Mouse (Mus musculus) G1E (cell line): ENCODE data around the gene Carmil1.

Source experiments
- CTCF ChIP-seq: IDR thresholded peaks from 2 replicates; pipeline ENCODE4 v1.5.1; 2012; ENCODE audit warnings: low read depth, low read length, inconsistent platforms, mixed read lengths
- GATA2 ChIP-seq: IDR thresholded peaks from 2 replicates; pipeline ENCODE4 v1.6.1; 2012; ENCODE audit warnings: low read depth, low read length, inconsistent platforms, borderline replicate concordance

GRCm38 (mm10) chr13:24253551-24253950, 27.0 kb downstream of the Carmil1 start:
- TF ChIP-seq CTCF = no peak
- no peak for TF ChIP-seq GATA2
